Mouse (Mus musculus): Measurements from ENCODE around the gene Mcm2.

The Mcm2 gene

DNA sequence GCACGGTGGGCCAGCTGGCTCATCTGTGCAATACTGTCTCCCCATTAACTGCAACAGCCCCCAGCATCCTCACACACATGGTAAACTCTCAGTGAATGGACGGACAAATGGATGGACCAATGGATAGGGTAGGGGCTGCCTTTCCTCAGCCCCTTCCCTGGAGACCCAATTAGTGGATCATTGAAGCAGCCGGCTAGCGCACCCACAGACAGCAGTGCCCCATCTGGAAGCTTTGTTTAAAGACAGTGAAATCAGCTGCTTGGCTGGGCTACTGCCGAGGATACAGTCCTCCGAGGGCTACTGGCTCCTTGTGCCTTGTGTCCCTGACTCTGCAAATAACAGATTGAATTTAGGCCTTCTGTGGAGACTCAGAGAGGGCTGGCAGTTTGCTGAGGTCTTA, 30.9 kb upstream of the Mcm2 start:
- in situ Hi-C loops (cut with MboI; ENCODE audit: unreplicated experiment in 2 of 2), result loop anchor here (25.0 kb wide), 1 partner anchor 1408 kb away; the partner anchor contains the start of genes Chst13 (in 2 of the 2) and Uroc1 (in 2 of the 2)

DNA sequence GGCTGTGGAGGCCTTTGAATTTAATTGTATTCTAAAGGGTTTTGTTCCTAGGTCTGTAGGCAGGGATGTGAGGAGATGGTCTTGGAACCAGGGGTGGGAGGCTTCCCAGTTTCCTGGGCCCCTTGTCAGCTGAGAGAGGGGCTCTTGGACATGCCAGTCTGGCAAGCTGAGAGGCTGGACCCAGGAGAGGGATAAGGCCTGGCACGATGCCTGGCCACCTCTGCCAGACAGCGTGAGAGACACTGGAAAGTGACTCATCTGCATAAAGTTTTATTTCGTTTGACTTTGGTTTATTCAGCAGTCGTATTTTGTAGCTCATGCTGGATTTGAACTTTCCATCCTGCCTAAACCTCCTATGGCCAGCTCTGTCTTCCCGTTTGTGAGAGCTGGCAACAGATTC, 30.0 kb upstream of the Mcm2 start:
- in situ Hi-C loops (cut with MboI; ENCODE audit: unreplicated experiment in 2 of 2), result loop anchor here (25.0 kb wide), 1 partner anchor 1409 kb away; the partner anchor contains the start of genes Chst13 (in 2 of the 2) and Uroc1 (in 2 of the 2)

DNA sequence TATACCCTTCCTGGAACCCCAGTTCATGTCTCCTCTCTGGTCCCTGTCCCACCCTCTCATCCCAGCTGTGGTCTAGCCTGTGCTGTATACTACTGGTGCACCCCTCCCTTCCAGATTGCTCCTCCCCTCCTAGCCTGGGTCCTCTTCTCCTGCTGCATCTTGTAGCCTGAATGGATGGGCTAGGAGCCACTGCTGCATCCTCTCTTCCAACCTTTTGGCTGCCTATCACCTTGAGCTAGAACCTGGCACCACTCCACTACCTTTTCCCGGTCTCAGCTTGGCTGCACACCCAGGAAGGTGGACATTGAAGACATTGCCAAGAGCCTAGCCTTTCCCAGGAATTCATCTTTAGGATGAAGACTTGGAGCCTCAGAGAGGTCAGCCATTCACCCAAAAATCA, 29.4 kb upstream of the Mcm2 start:
- in situ Hi-C loops (cut with MboI; ENCODE audit: unreplicated experiment in 2 of 2), result loop anchor here (25.0 kb wide), 1 partner anchor 1409 kb away; the partner anchor contains the start of genes Chst13 (in 2 of the 2) and Uroc1 (in 2 of the 2)

DNA sequence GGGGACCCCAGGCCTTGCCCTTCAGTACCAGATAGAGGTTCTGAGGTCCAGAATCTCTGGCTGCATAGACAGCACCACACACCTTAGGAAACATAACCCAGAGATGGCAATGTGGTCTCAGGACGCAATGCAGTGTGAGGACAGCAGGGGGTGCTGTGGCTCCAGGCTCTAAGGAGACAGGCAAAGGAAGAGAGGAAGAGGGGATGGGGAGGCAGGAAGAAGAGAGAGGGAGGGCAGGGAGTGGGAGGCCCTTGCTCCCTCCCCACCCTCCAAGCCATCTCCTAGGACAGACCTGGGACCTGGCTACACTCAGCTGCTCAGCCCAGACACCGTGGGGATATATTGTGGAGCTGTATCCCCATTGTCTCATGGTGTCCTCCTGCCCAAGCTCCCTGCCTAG, 29.0 kb upstream of the Mcm2 start:
- in situ Hi-C loops (cut with MboI; ENCODE audit: unreplicated experiment in 2 of 2), result loop anchor here (25.0 kb wide), 1 partner anchor 1410 kb away; the partner anchor contains the start of genes Chst13 (in 2 of the 2) and Uroc1 (in 2 of the 2)

DNA sequence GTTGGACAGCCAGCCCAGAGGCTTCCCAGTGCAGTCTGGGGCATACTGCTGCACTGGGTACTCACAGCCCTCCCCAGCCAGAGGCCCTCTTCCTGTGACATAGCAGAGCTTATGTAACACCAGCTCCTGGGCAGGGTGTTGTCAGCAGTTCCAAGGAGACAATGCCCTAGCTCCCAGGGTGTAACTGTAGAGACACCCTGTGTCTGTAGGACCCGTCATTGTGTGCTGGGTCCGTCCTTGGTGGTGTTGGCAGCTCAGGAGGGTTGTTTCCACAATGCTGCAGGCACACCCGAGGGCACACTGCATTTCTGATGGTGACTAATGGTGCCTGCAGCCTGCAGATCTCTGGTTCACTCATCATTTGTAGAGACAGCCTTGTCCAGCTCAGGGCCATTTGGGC, 28.3 kb upstream of the Mcm2 start:
- in situ Hi-C loops (cut with MboI; ENCODE audit: unreplicated experiment in 2 of 2), result loop anchor here (25.0 kb wide), 1 partner anchor 1410 kb away; the partner anchor contains the start of genes Chst13 (in 2 of the 2) and Uroc1 (in 2 of the 2)

DNA sequence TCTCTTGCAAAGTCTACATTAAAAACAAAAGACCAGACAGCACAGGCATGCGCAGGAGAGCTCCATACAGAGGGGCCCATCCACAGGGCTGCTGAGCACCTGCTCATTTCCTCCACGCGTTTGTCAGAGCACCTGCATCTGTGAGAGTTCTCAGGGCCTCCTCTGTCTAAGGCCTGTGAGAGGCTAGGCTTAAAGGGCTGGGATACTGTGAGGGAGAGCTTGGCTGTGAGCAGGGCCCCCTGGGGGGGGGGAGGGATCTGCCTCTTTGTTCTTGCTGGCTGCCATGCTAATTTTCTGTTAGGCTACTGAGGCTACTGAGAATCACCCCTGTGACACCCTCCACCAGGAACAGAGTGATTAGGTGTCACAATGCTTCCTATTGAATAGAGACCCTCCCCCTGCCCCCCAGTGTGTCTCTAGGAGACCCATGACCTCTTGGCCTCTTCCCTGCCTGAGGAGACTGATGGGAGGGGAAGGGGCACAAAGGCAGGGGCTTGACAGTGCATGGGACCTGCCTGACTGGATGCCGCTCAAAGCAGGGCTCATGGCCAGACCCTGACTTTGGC, 27.1 kb upstream of the Mcm2 start:
- in situ Hi-C loops (cut with MboI; ENCODE audit: unreplicated experiment in 2 of 2), result loop anchor here (25.0 kb wide), 1 partner anchor 1412 kb away; the partner anchor contains the start of genes Chst13 (in 2 of the 2) and Uroc1 (in 2 of the 2)

DNA sequence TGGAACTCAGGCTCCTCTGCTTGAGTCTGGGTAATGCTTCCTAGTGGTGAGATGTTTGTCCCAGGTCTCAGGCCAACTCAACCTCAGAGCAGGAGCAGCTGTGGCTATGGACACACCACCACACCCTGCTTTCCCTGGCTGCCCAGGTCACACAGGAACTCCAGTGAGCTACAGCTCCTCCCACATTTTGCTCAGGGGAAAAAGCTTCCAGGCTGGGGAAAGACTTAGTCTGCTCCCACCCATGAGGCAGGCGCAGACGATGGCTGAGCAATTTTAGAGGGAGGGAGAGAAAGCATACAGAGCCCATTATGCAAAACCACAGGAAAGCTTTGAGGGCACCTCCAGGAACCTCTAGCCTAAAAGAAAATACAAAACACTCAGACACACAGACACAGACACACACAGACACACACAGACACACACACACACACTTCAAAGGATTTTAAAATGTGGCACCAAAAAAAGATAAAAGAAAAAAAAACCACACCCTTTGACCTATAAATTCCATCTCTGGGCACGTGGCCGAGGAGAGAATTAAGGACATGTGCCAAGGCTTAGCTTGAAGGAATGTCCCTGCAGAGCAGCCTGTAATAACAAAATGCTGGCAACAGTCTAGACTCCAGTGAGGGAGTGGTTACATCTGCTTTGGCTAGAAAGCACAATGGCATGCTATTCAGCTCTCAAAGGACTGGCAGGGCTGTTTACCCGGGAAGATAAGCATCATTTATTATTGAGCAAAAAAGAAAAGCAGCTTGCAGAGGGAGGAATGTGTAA, 26.1 kb upstream of the Mcm2 start:
- in situ Hi-C loops (cut with MboI; ENCODE audit: unreplicated experiment in 2 of 2), result loop anchor here (25.0 kb wide), 1 partner anchor 1413 kb away; the partner anchor contains the start of genes Chst13 (in 2 of the 2) and Uroc1 (in 2 of the 2)

DNA sequence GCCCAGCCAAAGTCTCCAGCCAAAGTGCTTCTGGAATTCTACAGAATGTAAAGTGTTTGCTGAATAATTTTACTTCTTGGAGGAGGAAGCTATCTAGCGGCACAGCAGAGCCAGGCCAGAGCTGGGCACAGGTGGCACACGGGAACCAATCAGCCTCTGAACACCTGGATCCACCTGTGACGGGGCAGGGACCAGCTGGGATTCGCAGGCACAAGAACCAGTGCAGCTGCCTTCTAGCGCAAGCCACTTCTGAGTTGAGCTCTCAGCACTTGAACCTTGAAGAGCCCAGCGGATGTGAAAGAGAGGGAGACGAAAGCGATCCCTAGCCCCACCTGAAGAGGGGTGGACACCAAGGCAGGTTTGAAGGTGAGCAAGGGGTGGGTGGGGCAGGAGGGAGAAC, 20.2 kb upstream of the Mcm2 start:
- in situ Hi-C loops (cut with MboI; ENCODE audit: unreplicated experiment in 2 of 2), result loop anchor here in 1 of 2 experiments (10.0 kb wide), 1 partner anchor 794 kb away; no protein-coding TSS in a partner anchor

DNA sequence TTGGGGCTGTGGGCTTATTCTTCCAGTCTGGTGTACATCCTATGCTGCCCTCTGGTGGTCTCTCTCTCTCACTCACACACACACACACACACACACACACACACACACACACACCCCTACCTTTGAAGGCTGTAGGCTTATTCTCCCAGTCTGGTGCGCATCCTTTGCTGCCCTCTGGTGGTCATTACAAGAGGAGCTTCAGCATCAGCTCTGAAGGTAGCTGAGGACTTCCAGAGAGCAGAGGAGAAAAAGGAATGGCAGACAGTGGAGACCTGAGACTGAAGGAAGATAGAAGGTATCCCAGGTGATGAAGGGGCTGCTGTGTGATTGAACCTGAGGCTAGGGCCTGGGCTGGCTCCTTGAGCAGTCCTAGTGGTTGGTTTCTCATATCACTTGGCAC, 17.6 kb upstream of the Mcm2 start:
- in situ Hi-C loops (cut with MboI; ENCODE audit: unreplicated experiment in 2 of 2), result loop anchor here in 1 of 2 experiments (10.0 kb wide), 1 partner anchor 791 kb away; no protein-coding TSS in a partner anchor

DNA sequence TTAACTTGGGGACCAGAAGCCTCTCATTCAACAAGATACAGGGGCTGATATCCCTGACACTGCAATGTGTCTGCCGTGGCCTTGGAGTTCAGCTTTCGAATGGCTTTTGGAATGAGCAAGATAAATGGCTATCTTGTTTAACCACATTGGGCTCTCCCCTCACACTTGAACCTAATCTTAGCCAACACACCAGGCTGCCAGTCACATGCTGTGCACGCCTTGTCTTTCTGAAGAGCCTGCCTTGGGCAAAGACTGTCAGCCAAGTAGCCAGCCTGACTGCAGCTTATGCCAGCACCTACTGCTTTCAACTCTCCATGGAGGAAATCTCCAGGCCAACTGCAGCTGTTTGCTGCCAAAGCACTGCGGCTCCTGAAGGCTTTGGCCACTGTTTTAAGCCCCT, 16.9 kb upstream of the Mcm2 start:
- in situ Hi-C loops (cut with MboI; ENCODE audit: unreplicated experiment in 2 of 2), result loop anchor here in 1 of 2 experiments (10.0 kb wide), 1 partner anchor 791 kb away; no protein-coding TSS in a partner anchor

DNA sequence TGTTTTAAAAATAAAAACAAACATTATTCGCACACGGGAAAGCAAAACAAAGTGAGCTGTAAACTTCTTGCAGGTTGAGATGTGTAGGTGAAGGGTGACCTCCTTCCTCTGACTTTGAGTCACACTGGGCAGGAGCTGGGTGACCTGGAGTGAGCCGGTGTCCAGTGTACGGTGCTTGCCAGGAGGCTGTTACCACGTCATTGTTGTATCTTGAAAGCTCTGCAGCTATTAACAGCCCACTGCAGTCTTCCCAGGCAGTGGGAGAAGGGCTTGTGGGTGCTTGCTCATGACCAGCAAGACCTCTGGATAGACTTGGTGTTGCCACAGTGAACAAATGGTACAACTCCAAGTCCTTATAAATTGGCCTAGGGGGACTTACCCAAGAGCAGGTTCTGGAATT, 16.2 kb upstream of the Mcm2 start:
- in situ Hi-C loops (cut with MboI; ENCODE audit: unreplicated experiment in 2 of 2), result loop anchor here in 1 of 2 experiments (10.0 kb wide), 1 partner anchor 790 kb away; no protein-coding TSS in a partner anchor

DNA sequence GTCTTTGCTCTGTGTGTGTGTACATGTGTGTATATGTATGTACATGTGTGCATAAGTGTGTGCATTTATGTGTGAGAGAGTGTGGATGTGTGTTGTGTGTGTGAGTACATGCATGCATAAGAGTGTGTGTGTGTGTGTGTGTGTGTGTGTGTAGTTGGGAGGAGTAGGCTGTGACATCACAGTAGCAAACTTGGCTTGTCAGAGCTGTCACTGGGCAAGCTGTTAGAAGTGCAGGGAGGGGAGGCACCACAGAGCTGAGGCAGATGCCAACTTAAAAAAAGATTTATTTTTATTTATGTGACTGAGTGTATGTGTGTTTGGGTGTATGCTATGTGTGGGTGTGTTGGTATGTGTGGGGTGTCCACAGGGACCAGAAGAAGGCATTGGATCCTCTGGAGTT, 14.9 kb upstream of the Mcm2 start:
- in situ Hi-C loops (cut with MboI; ENCODE audit: unreplicated experiment in 2 of 2), result loop anchor here in 1 of 2 experiments (10.0 kb wide), 1 partner anchor 789 kb away; no protein-coding TSS in a partner anchor

DNA sequence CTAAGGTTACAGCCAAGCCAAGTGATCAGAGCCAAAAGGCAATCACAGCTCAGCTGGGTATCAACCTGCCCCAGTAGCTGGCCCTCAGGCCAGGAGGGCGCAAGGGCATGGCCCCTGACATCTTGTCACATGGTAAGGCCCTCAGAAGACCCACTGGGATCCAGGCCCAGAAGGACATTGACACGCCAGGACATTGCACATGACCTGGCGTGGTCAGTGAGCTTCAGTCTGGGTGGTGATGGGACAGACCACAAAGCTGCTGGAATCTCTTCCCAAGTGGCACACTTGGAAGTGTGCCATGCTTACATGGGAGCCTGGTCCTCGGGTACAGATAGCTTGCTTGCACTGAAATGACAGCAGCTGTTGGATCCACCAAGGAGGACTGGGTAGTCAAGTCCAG, 14.4 kb upstream of the Mcm2 start:
- in situ Hi-C loops (cut with MboI; ENCODE audit: unreplicated experiment in 2 of 2), result loop anchor here in 1 of 2 experiments (10.0 kb wide), 1 partner anchor 788 kb away; no protein-coding TSS in a partner anchor

DNA sequence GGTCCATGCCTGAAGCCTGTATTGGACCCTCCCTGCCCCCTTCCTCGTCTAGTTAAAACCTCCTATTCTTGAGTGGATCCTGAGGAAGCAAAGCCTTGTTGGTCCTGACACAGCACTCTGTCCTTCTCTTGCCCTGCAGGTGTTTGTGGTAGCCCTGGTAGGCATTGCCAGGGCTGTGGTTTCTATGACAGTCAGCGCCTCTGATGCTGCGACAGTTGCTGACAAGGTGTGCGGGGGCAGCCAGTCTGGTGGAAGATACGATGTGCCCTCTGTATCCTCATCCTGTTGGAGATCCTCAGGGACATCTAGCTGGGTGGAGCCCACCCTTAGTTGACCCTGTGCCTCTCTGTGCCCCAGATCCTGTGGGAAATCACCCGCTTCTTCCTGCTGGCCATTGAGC, 10.6 kb upstream of the Mcm2 start:
- in situ Hi-C loops (cut with MboI; ENCODE audit: unreplicated experiment in 2 of 2), result loop anchor here in 1 of 2 experiments (10.0 kb wide), 1 partner anchor 784 kb away; no protein-coding TSS in a partner anchor

DNA sequence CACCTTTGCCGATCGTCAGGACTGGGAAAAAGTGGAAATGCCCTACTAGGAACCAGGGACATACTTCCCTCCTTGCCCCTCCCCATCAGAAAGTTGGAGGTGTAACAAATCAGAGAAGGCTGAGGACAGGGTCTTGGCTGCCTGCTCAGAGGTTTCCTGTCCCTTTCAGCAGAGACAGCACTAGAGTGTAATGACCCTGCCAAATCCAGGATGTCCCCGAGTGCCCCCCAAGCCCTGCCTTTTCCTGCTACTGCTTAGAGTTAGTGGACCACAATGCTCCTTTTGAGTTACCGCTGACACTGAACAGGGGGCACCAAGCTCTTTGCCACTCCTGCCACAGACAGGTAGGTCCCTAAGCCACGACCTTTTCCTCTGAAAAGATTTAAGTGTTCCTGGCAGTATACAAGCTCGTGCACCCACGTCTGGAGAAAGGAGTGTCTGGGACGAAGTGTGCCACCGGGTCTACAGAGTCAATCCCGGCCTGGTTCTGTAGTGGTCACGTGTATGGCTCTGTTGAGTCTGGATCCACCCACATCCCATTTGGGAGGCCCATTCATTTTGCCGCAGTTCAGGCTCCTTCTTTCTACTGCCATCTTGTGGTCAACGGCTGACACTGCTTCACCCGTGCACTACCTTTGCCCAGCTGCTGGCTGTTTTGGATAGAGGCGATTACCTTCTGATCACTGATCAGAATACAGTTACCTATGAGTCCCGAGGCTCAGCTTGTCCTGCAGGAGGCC, 8.0 kb upstream of the Mcm2 start:
- in situ Hi-C loops (cut with MboI; ENCODE audit: unreplicated experiment in 2 of 2), result loop anchor here in 1 of 2 experiments (10.0 kb wide), 1 partner anchor 782 kb away; no protein-coding TSS in a partner anchor

DNA sequence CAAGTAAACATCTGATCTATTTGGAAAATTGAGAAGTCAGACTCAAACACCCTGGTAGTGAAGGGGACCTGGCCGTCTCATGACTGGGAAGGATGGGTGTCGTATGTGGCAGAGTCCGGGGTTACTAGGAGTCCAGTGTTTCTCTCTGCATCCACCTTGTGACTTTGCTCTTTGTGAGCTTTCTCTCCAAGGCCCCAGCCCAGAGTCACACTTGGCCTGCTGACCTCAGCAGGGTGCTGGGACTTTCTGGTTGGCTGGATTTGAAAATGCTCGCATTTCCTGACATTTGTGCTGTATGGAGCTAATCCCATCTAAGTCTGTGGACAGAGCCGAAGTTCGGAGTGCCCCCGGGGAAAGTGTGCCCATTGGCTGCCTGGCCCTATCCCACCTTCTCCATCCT, 6.5 kb upstream of the Mcm2 start:
- in situ Hi-C loops (cut with MboI; ENCODE audit: unreplicated experiment in 2 of 2), result loop anchor here in 1 of 2 experiments (10.0 kb wide), 1 partner anchor 780 kb away; no protein-coding TSS in a partner anchor

DNA sequence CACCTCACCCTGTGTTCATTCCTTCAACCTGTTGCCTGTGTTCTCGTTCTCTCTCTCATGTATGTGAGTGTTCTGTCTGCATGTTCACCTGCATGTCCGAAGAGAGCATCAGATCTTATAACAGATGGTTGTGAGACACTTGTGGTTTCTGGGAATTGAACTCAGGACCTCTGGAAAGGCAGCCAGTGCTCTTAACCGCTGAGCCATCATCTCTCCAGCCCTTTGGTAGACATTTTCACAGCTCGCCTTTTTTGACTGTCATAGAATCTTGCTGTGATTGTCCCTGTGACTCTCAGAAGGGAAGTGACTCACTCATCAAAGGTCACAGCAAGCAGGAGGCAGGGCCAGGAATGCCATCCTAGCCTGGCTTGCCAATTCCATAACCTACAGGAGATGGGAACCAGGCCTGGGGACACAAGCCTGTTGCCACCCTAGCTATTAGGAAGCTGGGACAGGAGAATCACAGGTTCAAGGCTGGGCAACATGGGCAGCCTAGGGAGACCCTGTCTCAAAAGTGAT, 5.9 kb upstream of the Mcm2 start:
- in situ Hi-C loops (cut with MboI; ENCODE audit: unreplicated experiment in 2 of 2), result loop anchor here in 1 of 2 experiments (10.0 kb wide), 1 partner anchor 780 kb away; no protein-coding TSS in a partner anchor

DNA sequence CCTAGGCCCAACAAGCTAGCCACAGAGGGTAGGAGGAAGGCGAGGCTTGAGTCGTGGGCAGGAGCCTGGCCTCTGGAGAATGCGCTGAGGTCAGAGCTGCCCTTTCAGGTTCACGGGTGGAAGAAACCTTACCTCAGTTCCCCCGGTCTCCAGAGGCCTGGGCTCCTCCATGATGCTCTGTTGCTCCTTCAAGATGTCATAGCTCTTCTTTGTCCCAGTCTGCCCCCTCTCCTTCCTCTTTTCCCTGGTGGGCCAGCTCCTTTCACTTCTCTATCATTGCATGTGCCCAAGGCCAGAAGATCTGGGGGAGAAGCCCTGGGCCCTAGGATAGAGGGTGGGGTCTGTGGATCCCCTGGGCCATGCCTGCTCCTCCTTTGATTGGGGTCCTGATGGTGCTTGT, 5.1 kb upstream of the Mcm2 start:
- in situ Hi-C loops (cut with MboI; ENCODE audit: unreplicated experiment in 2 of 2), result loop anchor here in 1 of 2 experiments (10.0 kb wide), 1 partner anchor 779 kb away; no protein-coding TSS in a partner anchor
